Mouse (Mus musculus): ENCODE results near the gene Ccdc141. TPM values are rescaled to one million over a fixed set of nuclear protein-coding genes. Genes with fewer than 3 reads are reported as not detected.

The Ccdc141 gene
- polyA plus RNA-seq, 1 experiment, result 15.9 TPM

GRCm38 (mm10) chr2:77143536-77143935, 26.9 kb downstream of the Ccdc141 start:
- no peak for DNase-seq (ENCODE audit: extremely low spot score in 1 of 2, low spot score in 1 of 2)

- no peak for DNase-seq (ENCODE audit: extremely low spot score in 1 of 2, low spot score in 1 of 2)
Measured at GRCm38 (mm10) chr2:77138879-77139278, 31.6 kb downstream of the Ccdc141 start.

- no peak for DNase-seq (ENCODE audit: extremely low spot score in 1 of 2, low spot score in 1 of 2)
Measured at GRCm38 (mm10) chr2:77134906-77135305, 35.5 kb downstream of the Ccdc141 start.

- no peak for DNase-seq (ENCODE audit: extremely low spot score in 1 of 2, low spot score in 1 of 2)
Measured at GRCm38 (mm10) chr2:77133407-77133806, 37.0 kb downstream of the Ccdc141 start.

GRCm38 (mm10) chr2:77126939-77127338, 43.5 kb downstream of the Ccdc141 start:
- DNase-seq (ENCODE audit: extremely low spot score in 1 of 2, low spot score in 1 of 2), result no peak

GRCm38 (mm10) chr2:77118102-77118501, 52.3 kb downstream of the Ccdc141 start:
- no peak for DNase-seq (ENCODE audit: extremely low spot score in 1 of 2, low spot score in 1 of 2)

GRCm38 (mm10) chr2:77114335-77114734, 56.1 kb downstream of the Ccdc141 start:
- no peak for DNase-seq (ENCODE audit: extremely low spot score in 1 of 2, low spot score in 1 of 2)

- DNase-seq (ENCODE audit: extremely low spot score in 1 of 2, low spot score in 1 of 2), result no peak
Measured at GRCm38 (mm10) chr2:77113867-77114266, 56.6 kb downstream of the Ccdc141 start.

GRCm38 (mm10) chr2:77113026-77113425, 57.4 kb downstream of the Ccdc141 start:
- no peak for DNase-seq (ENCODE audit: extremely low spot score in 1 of 2, low spot score in 1 of 2)

GRCm38 (mm10) chr2:77111095-77111494, 59.3 kb downstream of the Ccdc141 start:
- no peak for DNase-seq (ENCODE audit: extremely low spot score in 1 of 2, low spot score in 1 of 2)

- DNase-seq (ENCODE audit: extremely low spot score in 1 of 2, low spot score in 1 of 2), result no peak
Measured at GRCm38 (mm10) chr2:77110365-77110764, 60.1 kb downstream of the Ccdc141 start.

- peak in 1 of 2 experiments; percentile 13 for DNase-seq (ENCODE audit: extremely low spot score in 1 of 2, low spot score in 1 of 2)
Measured at GRCm38 (mm10) chr2:77109506-77110123, 60.8 kb downstream of the Ccdc141 start.

- DNase-seq (ENCODE audit: extremely low spot score in 1 of 2, low spot score in 1 of 2), result no peak
Measured at GRCm38 (mm10) chr2:77108562-77108961, 61.9 kb downstream of the Ccdc141 start.

GRCm38 (mm10) chr2:77106150-77106549, 64.3 kb downstream of the Ccdc141 start:
- DNase-seq (ENCODE audit: extremely low spot score in 1 of 2, low spot score in 1 of 2), result no peak

GRCm38 (mm10) chr2:77105006-77105715, 65.3 kb downstream of the Ccdc141 start:
- DNase-seq (ENCODE audit: extremely low spot score in 1 of 2, low spot score in 1 of 2), result no peak

- no peak for DNase-seq (ENCODE audit: extremely low spot score in 1 of 2, low spot score in 1 of 2)
Measured at GRCm38 (mm10) chr2:77102516-77102915, 67.9 kb downstream of the Ccdc141 start.

GRCm38 (mm10) chr2:77099814-77100213, 70.6 kb downstream of the Ccdc141 start:
- no peak for DNase-seq (ENCODE audit: extremely low spot score in 1 of 2, low spot score in 1 of 2)

GRCm38 (mm10) chr2:77098769-77099168, 71.7 kb downstream of the Ccdc141 start:
- DNase-seq (ENCODE audit: extremely low spot score in 1 of 2, low spot score in 1 of 2), result no peak

GRCm38 (mm10) chr2:77091749-77092148, 78.7 kb downstream of the Ccdc141 start:
- no peak for DNase-seq (ENCODE audit: extremely low spot score in 1 of 2, low spot score in 1 of 2)

- DNase-seq (ENCODE audit: extremely low spot score in 1 of 2, low spot score in 1 of 2), result no peak
Measured at GRCm38 (mm10) chr2:77085313-77085712, 85.1 kb downstream of the Ccdc141 start.

- no peak for DNase-seq (ENCODE audit: extremely low spot score in 1 of 2, low spot score in 1 of 2)
Measured at GRCm38 (mm10) chr2:77084629-77085028, 85.8 kb downstream of the Ccdc141 start.

- DNase-seq (ENCODE audit: extremely low spot score in 1 of 2, low spot score in 1 of 2), result no peak
Measured at GRCm38 (mm10) chr2:77081156-77081555, 89.3 kb downstream of the Ccdc141 start.

All from frontal cortex, adult 2 months (tissue).